Mouse (Mus musculus) intestine, embryonic 16.5 days (tissue): ENCODE measurements at regions not wholly inside any gene's neighbourhood (a gene's known extent, or its start where the extent isn't known, plus 50 kb on each side); places are given as distances from the start of the nearest gene placed in this dataset.
"Not testable (repeated sequence)": the region's sequence is repeated elsewhere in the genome, so short reads cannot be mapped to it uniquely, and the experiment has no call there.

Experiments
- ATAC-seq: fragments of 200-750 bp; cut with Nextera tagmentation; 2 replicates; pipeline ENCODE4 v1.8.0; 2017; ENCODE audit warnings: moderate TSS enrichment, moderate library complexity
- H3K27ac ChIP-seq: fragments of 300-500 bp; sonication (generic); 2 replicates; pipeline ENCODE4 v1.5.1; 2014; ENCODE audit warnings: mild to moderate bottlenecking, low read length
- H3K27me3 ChIP-seq: fragments of 300-500 bp; sonication (generic); replicated peaks from 2 replicates; pipeline ENCODE4 v1.6.1; 2014; ENCODE audit warnings: low read length, control low read depth, mixed read lengths; ENCODE audit not compliant: control insufficient read depth, insufficient read depth
- H3K36me3 ChIP-seq: fragments of 300-500 bp; sonication (generic); 2 replicates; pipeline ENCODE4 v1.6.1; 2014; ENCODE audit warnings: low read length, control low read depth; ENCODE audit not compliant: control insufficient read depth, insufficient read depth
- H3K4me1 ChIP-seq: fragments of 300-500 bp; sonication (generic); 2 replicates; pipeline ENCODE4 v1.6.1; 2014; ENCODE audit warnings: low read length, control low read depth, mixed read lengths; ENCODE audit not compliant: control insufficient read depth, insufficient read depth
- H3K4me2 ChIP-seq: fragments of 300-500 bp; sonication (generic); 2 replicates; pipeline ENCODE4 v1.6.1; 2014; ENCODE audit warnings: low read depth, low read length, control low read depth
- H3K4me3 ChIP-seq: fragments of 300-500 bp; sonication (generic); 2 replicates; pipeline ENCODE4 v1.5.1; 2014; ENCODE audit warnings: mild to moderate bottlenecking, low read length
- H3K9ac ChIP-seq: fragments of 300-500 bp; sonication (generic); 2 replicates; pipeline ENCODE4 v1.6.1; 2014; ENCODE audit warnings: low read depth, low read length
- H3K9me3 ChIP-seq: fragments of 300-500 bp; sonication (generic); 2 replicates; pipeline ENCODE4 v1.6.1; 2016; ENCODE audit warnings: low read length, control low read depth; ENCODE audit not compliant: control insufficient read depth
- WGBS: fragments of 180-500 bp; shearing (Covaris S2); extraction: QIAGEN DNeasy Blood & Tissue Kit; methylation state at CpG from one replicate; pipeline ENCODE4 v1.1.7; 2014; 5-methylcytosine and 5-hydroxymethylcytosine counted together

- H3K4me2 ChIP-seq = no peak overlapping the region
- 37% methylated on average over 7 of the region's 7 CpGs for WGBS
- H3K27ac ChIP-seq = no peak overlapping the region
- no peaks in the 10 kb centered on the region for H3K27me3 ChIP-seq
- H3K4me1 ChIP-seq = no peaks in the 10 kb centered on the region
- no peak for ATAC-seq
- H3K9ac ChIP-seq = no peak overlapping the region
- H3K4me3 ChIP-seq = no peak overlapping the region
- H3K36me3 ChIP-seq = no peaks in the 10 kb centered on the region
- no peaks in the 10 kb centered on the region for H3K9me3 ChIP-seq
Observed at GRCm38 (mm10) chr4:131163782-131164315, 219.7 kb downstream of the Matn1 start.

- WGBS = 71% methylated on average over 9 of the region's 9 CpGs
- no peak overlapping the region for H3K9ac ChIP-seq
- H3K36me3 ChIP-seq = no peaks in the 10 kb centered on the region
- no peak overlapping the region for H3K4me2 ChIP-seq
- H3K4me3 ChIP-seq = no peak overlapping the region
- no peak overlapping the region for H3K27ac ChIP-seq
- no peaks in the 10 kb centered on the region for H3K27me3 ChIP-seq
- H3K9me3 ChIP-seq = no peaks in the 10 kb centered on the region
- ATAC-seq = no peak
- no peaks in the 10 kb centered on the region for H3K4me1 ChIP-seq
Observed at GRCm38 (mm10) chr4:131166574-131167270, 222.5 kb downstream of the Matn1 start.

GRCm38 (mm10) chr4:131167921-131168320 is 223.7 kb downstream of the Matn1 start:
- H3K9me3 ChIP-seq = no peaks in the 10 kb centered on the region
- no peak overlapping the region for H3K4me3 ChIP-seq
- no peak overlapping the region for H3K4me2 ChIP-seq
- no peaks in the 10 kb centered on the region for H3K27me3 ChIP-seq
- no peak overlapping the region for H3K27ac ChIP-seq
- H3K36me3 ChIP-seq = no peaks in the 10 kb centered on the region
- ATAC-seq = no peak
- H3K4me1 ChIP-seq = no peaks in the 10 kb centered on the region
- 84% methylated on average over 2 of the region's 2 CpGs for WGBS
- no peak overlapping the region for H3K9ac ChIP-seq

GRCm38 (mm10) chr4:131173783-131174460 is 229.7 kb downstream of the Matn1 start:
- Histone ChIP-seq H3K4me2 (no peak overlapping the region), H3K36me3 (no peaks in the 10 kb centered on the region), H3K4me3 (no peak overlapping the region), H3K27ac (no peak overlapping the region), H3K9me3 (no peaks in the 10 kb centered on the region), H3K27me3 (no peaks in the 10 kb centered on the region), H3K4me1 (0 out of 2 replicates have a peak, but pooled peaks cover 3% of the 10 kb centered on the region), H3K9ac (no peak overlapping the region)
- 42% methylated on average over 28 of the region's 28 CpGs for WGBS
- ATAC-seq = no peak

- no peak overlapping the region for H3K9ac ChIP-seq
- WGBS = 51% methylated on average over 3 of the region's 3 CpGs
- no peak for ATAC-seq
- no peak overlapping the region for H3K4me3 ChIP-seq
- H3K9me3 ChIP-seq = no peaks in the 10 kb centered on the region
- no peak overlapping the region for H3K27ac ChIP-seq
- no peaks in the 10 kb centered on the region for H3K27me3 ChIP-seq
- H3K4me2 ChIP-seq = no peak overlapping the region
- H3K4me1 ChIP-seq = 0 out of 2 replicates have a peak, but pooled peaks cover 3% of the 10 kb centered on the region
- no peaks in the 10 kb centered on the region for H3K36me3 ChIP-seq
Observed at GRCm38 (mm10) chr4:131176701-131177100, 232.5 kb downstream of the Matn1 start.

DNA sequence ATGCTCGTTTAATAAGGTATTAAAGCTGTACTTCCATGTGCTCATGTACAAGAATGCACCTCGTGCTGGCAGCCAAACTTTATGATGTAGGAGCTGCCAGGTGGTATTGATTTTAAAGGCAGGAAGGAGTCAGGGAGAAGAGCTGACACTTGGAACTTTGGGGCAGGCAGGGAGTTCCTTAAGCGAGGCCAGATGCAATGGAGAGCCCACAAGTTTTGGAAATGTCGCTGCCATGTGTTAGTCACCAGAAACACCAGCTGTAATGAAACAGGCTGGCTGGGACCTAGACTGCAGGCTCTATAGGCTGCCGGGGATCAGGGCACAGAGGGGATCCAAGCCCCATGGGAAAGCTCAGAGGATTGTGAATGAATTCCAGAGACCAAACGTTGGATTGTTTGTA is 233.7 kb downstream of the Matn1 start:
- ATAC-seq = no peak
- no peaks in the 10 kb centered on the region for H3K27me3 ChIP-seq
- H3K9ac ChIP-seq = no peak overlapping the region
- H3K4me3 ChIP-seq = no peak overlapping the region
- 51% methylated on average over 6 of the region's 6 CpGs for whole genome bisulfite sequencing
- no peaks in the 10 kb centered on the region for H3K36me3 ChIP-seq
- no peak overlapping the region for H3K27ac ChIP-seq
- no peak overlapping the region for H3K4me2 ChIP-seq
- 0 out of 2 replicates have a peak, but pooled peaks cover 3% of the 10 kb centered on the region for H3K4me1 ChIP-seq
- H3K9me3 ChIP-seq = no peaks in the 10 kb centered on the region

DNA sequence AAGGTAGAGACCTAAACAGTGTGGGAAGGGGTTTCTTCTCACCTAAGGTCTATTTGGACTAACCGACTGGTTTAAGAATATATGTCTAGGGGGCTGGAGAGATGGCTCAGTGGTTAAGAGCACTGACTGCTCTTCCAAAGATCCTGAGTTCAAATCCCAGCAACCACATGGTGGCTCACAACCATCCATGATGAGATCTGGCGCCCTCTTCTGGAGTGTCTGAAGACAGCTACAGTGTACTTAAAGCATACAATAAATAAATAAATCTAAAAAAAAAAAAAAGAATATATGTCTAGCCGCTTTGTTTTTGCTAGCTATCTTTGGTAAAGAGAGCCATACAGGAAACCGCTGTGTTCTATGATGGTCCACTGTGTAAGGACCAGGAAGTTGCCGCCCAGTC is 234.5 kb downstream of the Matn1 start:
- not testable (repeated sequence) for H3K27me3 ChIP-seq, H3K9me3 ChIP-seq, H3K4me1 ChIP-seq, H3K4me2 ChIP-seq, H3K4me3 ChIP-seq, H3K27ac ChIP-seq, ATAC-seq, H3K36me3 ChIP-seq, H3K9ac ChIP-seq
- 83% methylated on average over 5 of the region's 5 CpGs for WGBS

- no peak for ATAC-seq
- H3K4me1 ChIP-seq = no peaks in the 10 kb centered on the region
- H3K36me3 ChIP-seq = no peaks in the 10 kb centered on the region
- no peaks in the 10 kb centered on the region for H3K9me3 ChIP-seq
- no peak overlapping the region for H3K4me2 ChIP-seq
- no peak overlapping the region for H3K9ac ChIP-seq
- no peak overlapping the region for H3K4me3 ChIP-seq
- no peaks in the 10 kb centered on the region for H3K27me3 ChIP-seq
- 77% methylated on average over 3 of the region's 3 CpGs for WGBS
- no peak overlapping the region for H3K27ac ChIP-seq
Observed at GRCm38 (mm10) chr4:131188066-131188465, 243.9 kb downstream of the Matn1 start.

GRCm38 (mm10) chr4:131191106-131191880 is 247.1 kb downstream of the Matn1 start:
- H3K4me3 ChIP-seq = no peak overlapping the region
- H3K36me3 ChIP-seq = no peaks in the 10 kb centered on the region
- no peaks in the 10 kb centered on the region for H3K27me3 ChIP-seq
- no peak overlapping the region for H3K9ac ChIP-seq
- H3K9me3 ChIP-seq = no peaks in the 10 kb centered on the region
- no peaks in the 10 kb centered on the region for H3K4me1 ChIP-seq
- 65% methylated on average over 13 of the region's 13 CpGs for WGBS
- no peak for ATAC-seq
- H3K4me2 ChIP-seq = no peak overlapping the region
- no peak overlapping the region for H3K27ac ChIP-seq
